Mouse (Mus musculus): ENCODE data around the gene Rbfox3.

Gene Rbfox3

DNA sequence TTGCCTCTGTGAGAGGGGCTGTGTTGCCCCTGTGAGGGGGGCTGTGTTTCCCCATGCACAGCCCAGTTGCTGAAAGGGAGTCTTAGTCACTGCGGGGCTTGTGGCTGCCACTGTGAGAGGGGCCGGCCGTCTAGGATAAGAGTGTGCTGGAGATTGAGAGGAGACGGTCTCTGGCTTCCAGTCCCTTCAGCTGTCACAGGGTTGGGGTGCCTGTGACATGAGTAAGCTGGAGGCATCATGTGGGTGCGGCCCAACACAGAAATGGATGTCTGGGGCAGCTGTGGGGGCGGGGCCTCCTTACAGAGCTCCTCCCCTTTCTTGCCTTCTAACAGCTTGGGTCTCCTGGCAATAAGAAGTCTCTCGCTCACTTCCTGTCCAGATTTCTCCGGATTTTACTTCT lies 182.0 kb downstream of the Rbfox3 start:
- DNase-seq (ENCODE audit: low read depth, low spot score) = no peak

DNA sequence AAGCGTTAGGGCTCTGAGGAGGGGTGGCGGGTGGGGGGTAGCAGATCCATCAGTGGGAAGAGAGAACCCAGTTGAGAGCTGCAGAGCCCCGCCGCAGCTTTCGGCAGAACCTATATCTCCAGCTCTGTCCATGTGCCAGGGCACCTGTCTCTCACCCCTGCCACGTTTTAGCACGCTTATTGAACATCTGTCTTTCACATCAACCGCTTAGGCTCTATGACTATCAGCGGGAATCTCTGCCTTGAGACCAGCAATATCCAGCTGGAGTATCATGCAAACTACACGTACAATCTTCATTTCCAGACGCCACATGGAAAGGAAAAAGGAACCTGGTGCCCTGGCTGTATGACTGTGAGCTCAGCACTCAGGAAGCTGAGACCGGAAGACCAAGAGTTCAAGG lies 182.6 kb downstream of the Rbfox3 start:
- no peak for DNase-seq (ENCODE audit: low read depth, low spot score)

DNA sequence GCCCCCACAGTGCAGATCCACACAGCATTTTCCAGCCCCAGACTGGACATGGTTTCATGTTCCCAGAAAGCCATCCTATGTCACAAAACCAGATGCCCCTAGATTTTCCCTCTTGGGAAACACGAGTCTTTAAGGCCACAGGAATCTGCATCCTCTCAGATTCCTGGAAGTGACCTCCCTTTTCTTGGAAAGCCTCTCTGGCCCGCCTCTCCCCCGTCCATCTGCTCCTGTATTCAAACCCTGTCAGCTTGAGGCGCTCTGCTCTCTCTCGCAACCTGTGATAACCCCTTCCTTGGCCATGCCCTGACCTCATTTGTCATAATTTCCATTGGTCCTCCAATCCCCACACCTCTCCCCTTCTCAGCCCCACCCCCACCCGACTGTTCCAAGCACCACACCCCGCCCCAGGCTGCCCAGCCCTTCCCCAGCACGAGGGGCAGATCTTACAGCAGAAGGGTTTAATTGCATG lies 183.3 kb downstream of the Rbfox3 start:
- no peak for DNase-seq (ENCODE audit: low read depth, low spot score)

DNA sequence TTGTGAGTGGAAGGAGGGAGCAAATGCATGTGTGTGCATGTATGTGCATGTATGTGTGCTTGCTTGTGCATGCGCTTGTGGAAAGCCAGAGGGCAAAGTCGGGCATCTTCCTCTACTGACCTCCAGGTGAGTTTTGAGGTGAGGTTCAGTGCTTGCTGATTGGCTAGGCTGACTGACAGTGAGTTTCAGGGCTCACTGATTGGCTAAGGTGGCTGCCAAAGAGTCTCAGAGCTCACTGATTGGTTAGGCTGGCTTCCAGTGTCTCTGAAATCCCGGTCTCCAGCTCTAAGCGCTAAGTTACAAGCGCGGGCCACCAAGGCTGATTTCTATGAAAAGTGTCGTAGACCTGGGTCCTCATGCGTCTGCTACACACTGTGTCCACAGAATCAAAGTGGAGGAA lies 185.0 kb downstream of the Rbfox3 start:
- no peak for DNase-seq (ENCODE audit: low read depth, low spot score)

DNA sequence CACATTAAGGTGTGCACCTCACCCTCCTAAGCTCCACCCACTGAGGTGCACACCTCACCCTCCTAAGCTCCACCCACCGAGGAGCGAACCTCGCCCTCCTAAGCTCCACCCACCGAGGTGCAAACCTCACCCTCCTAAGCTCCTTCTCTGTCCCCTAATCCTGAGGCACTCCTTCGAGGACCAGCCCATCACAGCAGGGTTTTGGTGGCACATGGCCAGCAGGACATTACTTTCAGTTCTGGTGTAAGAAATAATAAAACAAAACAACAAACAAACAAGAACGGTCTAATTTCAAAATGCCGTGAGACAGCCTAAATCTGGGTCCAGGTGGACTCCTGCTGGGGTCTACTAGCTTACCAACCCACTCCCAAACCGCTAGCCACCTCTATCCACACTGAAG lies 187.0 kb downstream of the Rbfox3 start:
- DNase-seq (ENCODE audit: low read depth, low spot score) = no peak

DNA sequence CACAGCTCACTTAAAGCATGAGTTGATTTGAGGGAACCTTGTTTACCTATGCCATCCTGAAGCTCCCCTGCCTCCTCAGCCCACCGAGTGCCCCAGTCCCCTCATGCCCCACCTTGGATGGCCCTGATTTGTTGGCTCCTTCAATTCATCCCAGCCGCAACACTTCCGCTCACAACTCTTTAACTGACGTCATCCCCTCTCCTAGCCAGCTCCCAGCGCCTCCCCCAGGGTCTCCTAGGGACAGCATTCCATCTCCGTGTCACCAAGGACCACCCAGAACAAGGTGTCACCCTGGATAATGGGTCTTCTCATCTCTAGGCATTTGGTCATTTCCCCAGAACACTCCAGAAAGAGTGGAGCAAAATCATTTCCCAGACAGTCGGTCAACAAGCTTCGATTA lies 188.2 kb downstream of the Rbfox3 start:
- no peak for DNase-seq (ENCODE audit: low read depth, low spot score)

DNA sequence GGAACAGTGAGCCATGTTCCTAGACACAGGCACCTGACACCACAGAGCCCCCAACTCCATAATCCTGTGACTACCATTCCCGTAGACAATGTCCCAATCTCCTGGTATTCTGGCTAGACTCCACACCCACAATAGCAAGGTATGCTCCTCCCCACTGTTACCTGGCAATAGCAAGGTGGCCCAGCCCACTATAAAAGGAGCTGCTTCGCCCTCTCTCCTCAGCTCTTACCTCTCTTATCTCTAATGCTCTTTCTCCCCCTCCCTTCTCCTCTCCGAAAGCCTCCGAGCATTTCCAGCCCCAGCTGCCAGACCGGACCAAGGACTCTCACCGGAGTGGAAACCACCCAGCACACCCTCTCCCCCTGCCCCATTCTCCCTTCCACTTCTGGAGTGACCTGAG lies 189.5 kb downstream of the Rbfox3 start:
- no peak for DNase-seq (ENCODE audit: low read depth, low spot score)

DNA sequence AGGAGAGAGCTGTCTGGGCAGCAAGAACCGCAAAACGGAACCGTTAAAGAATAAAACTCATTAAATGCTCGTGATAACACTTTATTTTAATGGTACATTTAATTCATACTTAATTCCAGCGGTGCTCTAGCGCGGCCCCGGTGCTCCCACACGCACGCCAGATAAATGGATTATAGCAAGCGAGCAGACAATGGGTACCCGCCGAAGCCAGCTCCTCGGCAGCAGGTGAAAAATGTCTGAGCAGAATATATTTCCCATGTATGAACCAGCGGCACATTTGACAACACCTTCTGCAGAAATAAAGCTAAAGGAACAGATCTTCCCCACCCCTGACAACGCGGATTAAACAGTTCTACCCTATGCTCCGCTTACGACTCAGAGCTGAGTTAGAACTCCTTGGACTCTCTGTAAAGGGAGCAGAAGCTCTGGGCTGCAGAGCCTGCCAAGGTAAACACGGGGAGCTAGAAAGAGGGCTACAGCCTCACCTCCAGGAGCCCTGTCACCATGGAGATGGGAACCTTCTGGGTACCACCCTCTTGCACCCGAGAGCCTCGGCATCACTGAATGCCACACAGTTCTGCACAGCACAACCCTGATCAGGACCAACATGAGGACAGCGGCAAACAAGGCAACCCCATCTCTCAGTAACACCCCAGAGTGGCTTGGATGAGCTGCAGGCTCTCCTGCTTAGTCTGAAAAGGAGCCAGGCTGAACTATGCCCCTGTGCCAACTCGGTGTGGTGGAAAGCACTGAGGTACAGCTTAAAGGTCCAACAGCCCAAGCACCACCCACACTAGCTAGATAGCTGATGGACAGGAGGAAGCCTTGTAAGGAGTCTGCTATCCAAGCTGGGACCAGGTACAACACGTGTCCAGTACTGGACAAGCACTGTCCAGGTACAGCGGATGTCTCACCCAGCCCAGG lies 196.5 kb downstream of the Rbfox3 start:
- no peak for DNase-seq (ENCODE audit: low read depth, low spot score)

DNA sequence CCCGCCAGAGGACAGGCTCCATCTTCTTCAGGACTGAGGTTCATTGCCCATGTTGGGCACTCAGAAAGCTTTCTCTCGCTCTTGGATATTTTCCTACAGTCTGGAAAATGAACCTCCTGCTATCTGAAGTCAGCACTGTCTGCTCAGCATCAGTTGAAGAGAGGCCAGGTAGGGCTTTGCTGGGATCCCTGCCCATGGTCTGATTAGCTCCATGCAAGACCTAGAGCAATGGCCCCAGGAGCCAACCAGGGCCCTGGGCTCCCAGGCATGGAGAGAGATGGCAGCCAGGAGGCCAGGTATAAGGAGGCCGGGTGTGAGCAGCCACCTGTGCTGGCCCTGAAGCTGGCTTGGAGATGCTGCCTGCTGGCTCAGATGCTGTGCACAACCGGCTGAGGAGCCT lies 198.6 kb downstream of the Rbfox3 start:
- DNase-seq (ENCODE audit: low read depth, low spot score) = no peak

DNA sequence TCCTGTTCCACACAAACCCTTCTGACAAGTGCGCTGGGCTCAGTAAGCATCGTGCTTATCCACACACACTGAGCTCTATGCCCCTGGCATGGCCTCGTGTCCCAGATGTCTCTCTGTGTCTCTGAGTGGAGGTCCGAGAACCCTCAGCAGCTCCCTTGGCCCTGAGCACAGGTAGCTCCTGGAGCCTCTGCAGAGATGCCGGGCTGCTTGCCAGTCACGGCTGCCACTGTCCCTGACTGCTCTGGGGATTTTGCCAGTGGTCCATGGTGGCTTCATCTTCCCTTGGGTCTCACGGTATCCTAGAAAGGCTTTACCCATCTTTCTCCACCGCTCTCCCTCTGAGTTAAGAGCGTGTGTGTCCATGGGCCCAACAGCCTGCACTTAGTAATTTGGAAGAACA lies 199.3 kb downstream of the Rbfox3 start:
- DNase-seq (ENCODE audit: low read depth, low spot score) = no peak

DNA sequence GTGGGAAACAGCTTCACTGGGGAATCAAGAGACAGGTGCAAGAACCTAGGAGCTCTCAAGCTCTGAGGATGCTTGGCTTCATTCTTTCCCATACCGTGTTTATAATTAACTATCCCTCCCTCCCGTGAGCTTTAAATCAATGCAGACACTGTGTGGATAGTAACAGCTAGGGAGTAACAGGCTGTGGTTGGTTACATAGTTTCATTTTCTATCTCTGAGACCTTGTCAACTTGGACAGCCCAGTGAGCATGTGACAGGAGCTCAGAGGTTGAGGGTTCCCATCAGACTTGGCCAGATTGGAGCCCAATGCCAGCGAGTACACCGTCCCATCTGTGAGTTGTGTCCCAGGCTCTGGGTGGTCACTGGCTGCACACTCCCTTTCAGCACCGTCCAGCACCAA lies 201.4 kb downstream of the Rbfox3 start:
- no peak for DNase-seq (ENCODE audit: low read depth, low spot score)

DNA sequence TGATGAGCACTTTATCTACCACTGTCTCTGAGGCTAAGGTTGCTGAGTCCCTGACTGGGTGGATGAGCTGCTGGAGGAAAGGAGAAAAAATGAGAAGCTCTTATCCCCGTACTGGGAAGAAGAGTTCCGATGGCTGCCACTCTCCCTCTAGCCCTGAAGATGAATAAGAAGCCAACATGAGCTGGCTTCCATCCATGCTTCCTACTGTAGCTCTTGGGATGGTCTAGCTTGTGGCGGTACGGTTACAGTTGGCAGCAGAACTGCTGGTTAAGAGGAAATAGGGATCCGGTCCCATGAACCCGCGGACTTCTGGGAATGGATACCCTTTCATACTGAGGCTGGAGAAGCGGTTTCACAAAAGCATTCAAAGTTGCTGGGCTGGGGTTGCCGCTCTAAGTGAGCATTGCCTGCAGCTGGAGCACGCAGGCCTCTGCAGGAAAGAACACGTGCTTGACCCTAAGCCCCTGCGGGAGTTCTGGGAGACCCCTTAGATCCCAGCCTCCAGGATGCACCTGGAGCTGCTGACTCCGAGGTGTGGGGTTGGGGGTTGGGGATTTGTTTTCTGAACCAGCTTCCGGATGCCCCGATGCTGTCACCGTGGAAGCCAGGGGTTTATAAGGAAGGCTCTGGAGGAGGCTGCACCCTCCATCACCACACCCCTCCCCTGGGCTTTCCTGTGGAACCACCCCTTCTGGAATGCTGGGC lies 215.0 kb downstream of the Rbfox3 start:
- no peak for DNase-seq (ENCODE audit: low read depth, low spot score)

DNA sequence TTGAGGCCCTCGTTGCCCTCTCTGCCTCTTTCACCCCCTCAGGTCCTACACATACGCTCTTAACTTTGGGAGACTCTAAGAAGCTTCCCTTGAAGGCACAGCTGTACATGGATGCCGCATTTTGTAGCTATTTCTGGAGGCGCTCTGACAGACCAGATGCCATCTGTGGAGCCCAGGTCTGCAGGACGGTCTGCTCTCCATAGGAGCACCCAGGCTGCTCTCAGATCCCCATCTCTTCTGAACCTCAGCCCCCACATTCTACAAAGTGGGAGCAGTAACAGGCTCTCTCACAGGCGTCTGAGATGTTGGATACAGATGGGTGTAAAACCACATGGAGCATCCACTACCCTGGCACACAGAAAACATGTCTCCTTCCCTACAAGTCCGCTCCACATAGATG lies 218.1 kb downstream of the Rbfox3 start:
- DNase-seq (ENCODE audit: low read depth, low spot score) = no peak

DNA sequence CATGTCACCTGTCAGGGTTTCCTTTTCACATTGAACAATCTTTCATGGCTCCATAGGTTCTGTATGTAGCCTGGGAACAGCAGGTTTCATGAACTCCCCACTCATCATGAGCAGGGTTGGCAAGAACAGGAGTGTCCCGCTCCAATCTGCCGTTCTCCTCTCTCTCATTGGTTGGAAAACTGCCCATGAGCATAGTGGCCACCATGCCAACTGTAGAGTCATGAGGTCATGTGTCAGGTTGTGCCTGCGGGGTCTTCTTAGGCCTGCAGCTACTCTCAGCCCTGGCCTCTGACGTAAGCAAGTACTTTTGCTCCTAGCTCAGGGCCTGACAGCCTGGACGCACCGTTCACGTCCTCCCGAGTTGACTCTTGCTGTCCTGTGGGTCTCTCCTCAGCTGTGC lies 221.1 kb downstream of the Rbfox3 start:
- no peak for DNase-seq (ENCODE audit: low read depth, low spot score)

DNA sequence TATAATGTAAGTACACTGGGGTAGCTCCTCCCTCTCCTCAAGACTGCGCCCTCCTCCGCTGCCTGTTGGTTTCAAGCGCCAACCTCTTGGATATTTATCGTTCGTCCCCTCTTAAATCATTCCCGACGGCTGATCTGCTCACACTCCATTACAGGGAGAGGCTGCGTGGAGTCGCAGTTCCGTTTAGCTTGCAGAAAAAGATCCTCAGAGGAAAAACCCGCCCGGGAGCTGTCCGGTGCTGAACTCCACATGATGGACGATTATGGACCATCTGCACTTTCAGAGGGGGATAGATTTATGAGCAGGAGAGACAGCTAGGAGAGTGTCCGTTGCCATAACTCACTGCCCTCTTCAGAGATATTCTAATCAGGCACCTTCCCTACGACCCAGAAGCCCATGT lies 226.0 kb downstream of the Rbfox3 start:
- no peak for DNase-seq (ENCODE audit: low read depth, low spot score)

DNA sequence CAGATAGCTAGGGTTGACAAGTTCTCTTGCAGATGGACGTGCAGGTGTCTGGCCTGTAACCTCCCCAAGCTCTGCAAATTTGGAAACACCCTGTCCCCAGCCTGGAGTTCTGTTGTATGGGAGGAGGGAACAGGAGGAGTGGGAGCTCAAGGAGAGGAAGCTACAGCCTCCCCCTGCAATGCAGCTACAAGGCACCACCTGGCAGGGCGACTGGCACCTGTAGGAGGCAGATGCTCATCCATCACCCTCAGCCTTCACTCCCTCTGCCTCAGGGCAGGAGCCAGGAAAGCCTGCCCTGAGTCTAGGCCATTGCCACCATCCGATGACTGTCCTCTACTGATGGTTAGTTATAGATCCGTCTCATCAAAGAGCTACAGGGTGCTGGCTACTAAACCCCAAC lies 226.7 kb downstream of the Rbfox3 start:
- no peak for DNase-seq (ENCODE audit: low read depth, low spot score)

DNA sequence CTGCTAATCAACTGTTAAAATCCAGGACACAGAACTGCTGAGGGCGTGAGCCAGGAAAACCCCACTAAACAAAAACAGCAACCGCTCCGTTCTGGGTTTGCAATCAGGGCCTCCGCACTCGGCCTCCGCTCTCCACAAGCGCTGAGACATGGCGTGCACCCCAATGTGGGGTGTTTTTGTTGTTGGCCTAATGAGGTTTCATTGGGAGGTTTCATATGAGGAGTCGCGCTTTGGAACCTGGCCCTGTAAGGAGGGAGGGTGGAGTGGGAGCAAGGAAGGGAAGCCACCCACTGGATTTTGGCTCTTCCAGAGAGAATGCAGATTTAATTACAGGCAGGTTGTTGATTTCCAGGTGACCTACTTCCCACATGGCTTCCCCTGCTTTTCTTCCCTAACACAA lies 230.7 kb downstream of the Rbfox3 start:
- DNase-seq (ENCODE audit: low read depth, low spot score) = no peak

DNA sequence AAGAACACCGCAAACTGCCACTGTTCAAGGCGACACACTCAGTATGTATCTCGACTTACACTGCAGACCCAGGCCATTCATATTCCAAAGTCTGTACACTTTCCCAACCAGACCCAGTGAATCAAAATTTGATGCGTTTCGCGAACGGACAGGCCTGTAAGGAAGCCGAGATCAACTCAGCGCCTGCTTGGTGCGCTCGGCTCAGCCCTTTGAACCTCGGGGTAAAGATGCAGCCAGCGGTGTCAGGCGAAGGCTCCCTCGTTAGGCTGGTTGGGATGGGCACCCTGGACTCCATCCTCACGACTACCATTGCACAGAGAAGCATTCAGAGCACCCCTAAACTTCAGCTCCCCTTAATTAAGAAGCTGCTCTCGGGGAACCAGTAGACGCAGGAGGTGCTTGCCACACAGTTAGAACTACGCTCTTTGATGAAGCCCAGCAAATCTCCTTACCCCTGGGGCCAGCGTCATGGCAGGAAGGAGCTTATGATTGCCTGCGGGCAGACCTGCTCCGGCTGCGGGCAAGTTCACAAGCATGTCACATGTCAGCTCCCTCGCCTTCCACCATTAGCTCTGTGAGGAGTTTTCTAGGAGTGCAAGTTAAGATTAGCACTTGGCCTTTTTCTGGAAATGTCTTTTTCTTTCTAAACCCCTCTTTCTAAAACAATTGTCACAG lies 231.5 kb downstream of the Rbfox3 start:
- DNase-seq (ENCODE audit: low read depth, low spot score) = no peak

DNA sequence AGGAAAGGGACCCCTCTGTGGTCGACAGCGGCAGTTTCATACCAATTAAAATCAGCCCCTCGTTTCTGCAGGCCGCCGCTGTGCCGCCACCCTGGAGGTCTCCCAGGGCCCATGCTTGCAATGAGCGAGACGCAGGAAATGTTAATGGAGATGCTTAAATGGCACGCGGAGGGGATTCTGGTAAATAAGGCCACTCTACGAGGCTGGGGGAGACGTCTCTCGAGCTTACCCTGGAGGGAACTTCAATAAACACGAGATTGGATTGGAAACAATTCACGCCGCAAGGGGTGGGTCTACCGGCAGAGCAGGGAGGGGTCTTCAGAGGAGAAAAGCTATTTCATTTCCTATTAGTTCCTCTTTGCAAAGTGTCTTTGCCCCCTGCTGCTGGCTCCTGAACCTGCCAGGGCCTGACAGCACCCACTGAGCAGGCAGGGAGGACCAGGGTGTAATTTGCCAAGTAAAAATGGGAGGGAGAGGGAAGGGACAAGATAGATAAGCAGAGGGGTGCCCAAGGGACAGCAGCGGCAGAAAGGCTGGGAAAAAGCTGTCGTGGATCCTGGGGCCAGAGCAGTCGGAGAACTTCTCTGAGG lies 232.8 kb downstream of the Rbfox3 start:
- DNase-seq (ENCODE audit: low read depth, low spot score) = no peak

DNA sequence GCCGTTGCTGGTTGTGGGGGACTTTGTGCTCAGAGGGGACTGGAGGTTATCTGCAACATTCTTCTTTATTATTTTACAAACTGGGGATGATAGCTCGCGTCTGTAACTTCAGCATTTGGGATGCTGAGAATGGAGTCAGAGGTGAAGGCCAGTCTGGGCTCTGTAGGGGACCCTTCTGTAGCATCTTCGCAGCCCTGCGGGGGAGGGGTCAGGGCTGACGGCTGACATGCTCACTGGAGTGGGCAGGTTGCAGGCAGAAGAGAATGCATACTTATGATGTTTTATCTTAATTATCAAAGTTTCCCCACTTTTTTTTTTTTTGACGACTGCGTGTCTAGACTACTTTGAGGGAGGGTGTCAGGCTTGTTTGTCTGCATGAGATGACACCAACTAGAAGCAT lies 234.1 kb downstream of the Rbfox3 start:
- DNase-seq (ENCODE audit: low read depth, low spot score) = no peak

DNA sequence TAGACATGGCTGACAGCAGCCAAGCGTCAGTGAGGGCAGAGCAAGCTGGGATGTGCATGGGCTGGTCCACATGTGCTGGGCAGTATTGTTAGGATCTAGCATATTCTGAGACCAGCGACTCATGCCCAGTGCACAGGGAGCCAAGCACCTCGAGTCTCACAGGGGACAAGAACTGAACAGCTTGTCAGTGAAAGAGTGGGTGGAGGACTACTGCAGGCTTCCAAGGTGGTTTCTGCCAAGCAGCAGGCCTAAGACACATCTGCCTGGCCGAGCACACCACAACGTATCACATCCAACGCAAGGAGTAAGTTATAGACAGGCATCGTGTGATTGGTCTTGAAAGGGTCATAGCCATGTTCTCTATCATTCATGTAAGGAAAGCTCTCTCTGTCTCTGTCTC lies 235.0 kb downstream of the Rbfox3 start:
- no peak for DNase-seq (ENCODE audit: low read depth, low spot score)

DNA sequence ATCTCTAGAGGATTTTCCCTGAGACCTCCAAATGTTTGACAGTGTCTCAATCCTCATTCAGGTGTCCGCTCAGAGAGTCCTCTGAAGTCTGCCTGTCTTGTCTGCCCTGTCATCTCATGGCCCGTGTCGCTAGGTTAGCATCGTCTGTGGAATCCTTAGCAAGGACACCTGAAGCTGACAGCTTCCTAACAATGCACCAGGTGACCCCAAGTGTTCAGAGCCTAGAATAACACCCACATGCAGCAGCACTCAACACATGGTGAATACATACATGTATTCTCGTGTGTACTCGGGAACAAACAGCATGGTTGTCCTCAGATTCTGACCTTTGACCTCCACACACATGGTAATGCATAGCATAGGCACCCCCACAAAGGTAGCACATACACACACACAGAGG lies 239.4 kb downstream of the Rbfox3 start:
- DNase-seq (ENCODE audit: low read depth, low spot score) = no peak

Data from CD4-positive, CD25-positive, alpha-beta regulatory T cell, adult 2 months (primary cell).